Mouse (Mus musculus) cerebellum, adult 2 months (tissue): ENCODE results near the gene Scel.
A peak's percentile ranks its signal among the peaks of the same experiment; 100 is the strongest.

ENCODE experiments used
- CTCF ChIP-seq: fragments of 200-500 bp; IDR thresholded peaks from 2 replicates; pipeline ENCODE4 v1.5.1; 2011; ENCODE audit warnings: low read depth, mild to moderate bottlenecking, control low read depth, low read length, moderate library complexity, borderline replicate concordance; ENCODE audit not compliant: insufficient read depth
- POLR2A ChIP-seq: fragments of 200-500 bp; IDR thresholded peaks from 2 replicates; pipeline ENCODE4 v1.6.1; 2011; ENCODE audit warnings: low read length, control low read depth, borderline replicate concordance; ENCODE audit not compliant: insufficient read depth

- peak; percentile 94 for TF ChIP-seq CTCF
- TF ChIP-seq POLR2A: no peak
Observed at GRCm38 (mm10) chr14:103550480-103550879, 37.3 kb downstream of the Scel start.
